Mouse (Mus musculus) limb, embryonic 11.5 days (tissue): Measurements from ENCODE around the gene Whrn. TPM values are rescaled to one million over a fixed set of nuclear protein-coding genes. Genes with fewer than 3 reads are reported as not detected.

Experiments used
- ATAC-seq: fragments of 200-750 bp; cut with Nextera tagmentation; 2 replicates; pipeline ENCODE4 v1.8.0; 2017; ENCODE audit warnings: low read depth; ENCODE audit not compliant: insufficient number of reproducible peaks, low FRiP score, low TSS enrichment
- DNase-seq: peaks from one replicate; pipeline ENCODE4 v3.0.0-alpha.2; 2015; ENCODE audit warnings: low spot score
- H3K27ac ChIP-seq: fragments of 300-500 bp; sonication (generic); replicated peaks from 2 replicates; pipeline ENCODE4 v1.5.1; 2014; ENCODE audit warnings: low read depth, mild to moderate bottlenecking, low read length
- H3K27me3 ChIP-seq: fragments of 300-500 bp; sonication (generic); 2 replicates; pipeline ENCODE4 v1.6.1; 2014; ENCODE audit warnings: mild to moderate bottlenecking, low read length, mixed read lengths; ENCODE audit not compliant: control insufficient read depth, insufficient read depth
- H3K36me3 ChIP-seq: fragments of 300-500 bp; sonication (generic); 2 replicates; pipeline ENCODE4 v1.6.1; 2014; ENCODE audit warnings: mild to moderate bottlenecking, low read length, moderate library complexity, mixed read lengths; ENCODE audit not compliant: control insufficient read depth, insufficient read depth
- H3K4me1 ChIP-seq: fragments of 300-500 bp; sonication (generic); 2 replicates; pipeline ENCODE4 v1.6.1; 2014; ENCODE audit warnings: low read length, mixed read lengths; ENCODE audit not compliant: control insufficient read depth, insufficient read depth
- H3K4me2 ChIP-seq: fragments of 300-500 bp; sonication (generic); 2 replicates; pipeline ENCODE4 v1.6.1; 2014; ENCODE audit warnings: low read depth, mild to moderate bottlenecking, moderate library complexity; ENCODE audit not compliant: severe bottlenecking
- H3K4me3 ChIP-seq: fragments of 300-500 bp; sonication (generic); 2 replicates; pipeline ENCODE4 v1.5.1; 2014; ENCODE audit warnings: low read depth, low read length
- H3K9ac ChIP-seq: fragments of 300-500 bp; sonication (generic); 2 replicates; pipeline ENCODE4 v1.6.1; 2014; ENCODE audit warnings: mild to moderate bottlenecking, low read length
- H3K9me3 ChIP-seq: fragments of 300-500 bp; sonication (generic); 2 replicates; pipeline ENCODE4 v1.6.1; 2016; ENCODE audit warnings: low read length; ENCODE audit not compliant: control insufficient read depth
- WGBS: fragments of 180-500 bp; shearing (Covaris S2); extraction: QIAGEN DNeasy Blood & Tissue Kit; methylation state at CpG from one replicate; pipeline ENCODE4 v1.1.7; 2014; 5-methylcytosine and 5-hydroxymethylcytosine counted together
- polyA plus RNA-seq: library from polyadenylated mRNA; unstranded; fragments of >200 nt; fragmentation: Nextera tagmentation; extraction: Ambion mirVana; gene quantifications from 2 replicates; pipeline ENCODE4 v1.2.1, GENCODE M21; 2014

Whrn gene
- polyA plus RNA-seq, 1 experiment from 2014 or later = 14.0 TPM

DNA sequence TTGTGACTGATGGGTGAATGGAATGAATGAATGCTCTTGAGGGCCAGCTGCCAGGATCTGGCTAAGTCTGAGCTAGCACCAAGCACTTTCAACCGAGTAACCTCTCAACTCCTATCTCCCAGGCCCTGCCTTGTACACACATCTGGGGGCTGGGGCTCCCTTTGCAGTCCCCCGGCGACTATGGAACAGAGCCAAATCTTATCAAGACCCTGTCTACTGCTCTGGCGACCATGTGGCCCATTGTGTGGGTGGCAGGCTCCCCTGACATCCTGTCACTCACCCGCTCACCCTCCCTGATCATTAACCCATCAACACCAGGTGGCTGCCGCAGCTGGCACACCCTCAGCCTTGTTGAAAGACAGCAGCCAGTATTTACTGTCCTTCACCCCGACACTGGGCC lies 90.7 kb downstream of the Whrn start:
- ATAC-seq = no peak
- 31% methylated on average over 7 of the region's 7 CpGs for WGBS
- no peak overlapping the region for H3K4me2 ChIP-seq
- H3K36me3 ChIP-seq = no peaks in the 10 kb centered on the region
- no peak overlapping the region for H3K4me3 ChIP-seq
- no peak overlapping the region for H3K9ac ChIP-seq
- H3K27ac ChIP-seq = no peak overlapping the region
- DNase-seq = peak; percentile 28
- H3K27me3 ChIP-seq = no peaks in the 10 kb centered on the region
- no peaks in the 10 kb centered on the region for H3K9me3 ChIP-seq
- H3K4me1 ChIP-seq = peaks cover 31% of the 10 kb centered on the region

DNA sequence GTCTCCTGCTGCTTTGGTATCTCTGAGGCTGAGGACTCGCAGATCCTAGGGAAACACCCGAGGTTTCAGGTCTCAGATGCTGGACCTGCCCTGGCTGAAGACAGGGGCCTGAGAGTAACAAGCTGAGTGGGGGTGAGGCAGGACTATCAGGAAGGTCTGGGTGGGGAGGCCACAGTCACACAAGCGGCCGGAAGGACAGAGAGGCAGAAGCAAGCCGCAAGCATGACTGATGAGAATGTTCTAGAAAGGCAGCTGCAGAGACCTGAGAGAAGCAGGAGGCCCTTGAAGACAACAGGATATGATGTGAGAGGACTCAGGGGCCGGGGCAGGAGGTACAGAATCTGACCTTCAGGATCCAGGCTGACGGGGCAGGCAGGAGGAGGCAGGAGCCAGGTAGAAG lies 91.6 kb downstream of the Whrn start:
- Histone ChIP-seq H3K9ac (peak overlapping the region; percentile 12; the same call in 1 of the 2 replicates), H3K4me1 (peaks cover 32% of the 10 kb centered on the region), H3K36me3 (no peaks in the 10 kb centered on the region), H3K27ac (no peak overlapping the region; the same call in 1 of the 2 replicates), H3K4me3 (no peak overlapping the region), H3K4me2 (no peak overlapping the region), H3K9me3 (no peaks in the 10 kb centered on the region), H3K27me3 (no peaks in the 10 kb centered on the region)
- DNase-seq (no peak), ATAC-seq (no peak)
- 75% methylated on average over 7 of the region's 7 CpGs for WGBS

DNA sequence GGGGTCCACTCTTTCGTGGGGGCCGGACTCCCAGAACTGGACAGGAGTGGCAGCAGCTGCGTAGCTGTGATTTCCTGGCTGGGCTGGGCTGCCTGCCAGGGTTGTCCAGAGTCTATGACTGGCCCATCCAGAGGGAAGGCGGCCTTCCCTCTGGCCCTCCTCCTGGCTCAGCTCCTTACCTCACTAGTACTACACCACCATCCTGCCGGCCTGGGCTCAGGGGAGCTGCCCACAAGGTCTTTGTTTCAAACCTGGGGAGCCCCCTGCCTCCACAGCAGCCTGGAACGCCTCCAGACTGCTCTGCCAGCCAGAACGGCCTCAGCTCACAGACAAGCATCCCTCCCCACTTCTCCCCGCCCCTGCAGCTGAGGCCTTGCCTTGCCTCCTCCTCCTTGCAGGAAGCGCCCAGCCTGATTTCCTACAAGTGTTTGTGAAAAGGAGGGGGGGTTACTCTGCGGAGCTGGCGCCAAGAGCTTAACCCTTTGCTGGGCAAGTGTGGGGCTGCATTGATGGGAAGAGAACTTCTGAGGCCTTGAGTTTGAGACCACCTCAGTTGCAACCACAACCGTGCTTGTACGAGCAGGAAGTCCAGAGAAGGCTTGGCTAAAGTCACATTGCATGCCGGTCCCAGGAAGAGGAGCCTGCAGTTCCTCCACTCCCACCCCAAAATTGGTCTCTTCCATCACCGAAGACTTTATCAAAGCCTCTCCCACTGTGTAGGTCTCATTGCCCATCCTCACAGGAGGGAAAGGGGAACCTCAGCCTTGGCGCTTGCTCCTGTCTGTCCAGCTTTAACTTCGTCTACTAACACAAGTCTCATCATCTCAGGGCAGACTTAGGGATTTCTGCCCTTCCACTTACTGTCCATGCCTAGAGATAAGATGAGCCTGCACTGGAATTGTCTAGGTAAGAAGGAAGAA lies 92.5 kb downstream of the Whrn start, which contains the start of gene Akna:
Gene Akna (minus strand): TSS at position 315 of the 920 bp plus-strand sequence.
- Histone ChIP-seq H3K4me3 (peak within 1 kb of the TSS; percentile 27), H3K9me3 (no peaks in the 10 kb centered on the region), H3K27me3 (no peaks in the 10 kb centered on the region), H3K4me1 (peaks cover 38% of the 10 kb centered on the region), H3K9ac (peak within 1 kb of the TSS; percentile 63), H3K4me2 (peak within 1 kb of the TSS; percentile 49), H3K36me3 (no peaks in the 10 kb centered on the region), H3K27ac (peak within 1 kb of the TSS; percentile 86)
- peak; percentile 87 for DNase-seq
- 11% methylated on average over 17 of the region's 17 CpGs for WGBS
- peak; percentile 84 for ATAC-seq

DNA sequence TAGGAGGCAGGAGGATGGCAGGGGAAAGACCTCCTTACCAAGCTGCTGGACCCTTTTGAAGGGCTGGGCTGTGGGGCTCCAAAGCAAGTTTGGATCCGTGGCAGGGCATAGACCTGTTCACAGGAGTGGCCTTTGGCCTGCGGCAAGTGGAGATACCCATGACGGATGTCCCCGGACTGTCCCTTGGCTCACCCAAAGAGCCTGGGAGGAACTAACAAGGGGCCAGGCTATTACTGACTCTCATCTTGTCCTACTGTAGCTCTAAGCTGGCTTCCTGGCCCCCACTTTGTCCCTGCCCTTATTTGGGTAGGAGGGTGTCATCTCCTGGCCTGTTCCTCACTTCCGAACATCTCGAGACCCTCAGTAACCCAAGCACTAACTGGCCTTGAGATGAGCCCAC lies 93.2 kb downstream of the Whrn start:
- H3K36me3 ChIP-seq = 0 out of 2 replicates have a peak, but pooled peaks cover under 1% of the 10 kb centered on the region
- DNase-seq (no peak), ATAC-seq (no peak)
- H3K27ac ChIP-seq = peak overlapping the region; percentile 86; the same call in 1 of the 2 replicates
- H3K9ac ChIP-seq = peak overlapping the region; percentile 63
- peaks cover 38% of the 10 kb centered on the region for H3K4me1 ChIP-seq
- WGBS = 40% methylated on average over 6 of the region's 6 CpGs
- H3K4me2 ChIP-seq = peak overlapping the region; percentile 49
- H3K27me3 ChIP-seq = no peaks in the 10 kb centered on the region
- H3K4me3 ChIP-seq = peak overlapping the region; percentile 27
- no peaks in the 10 kb centered on the region for H3K9me3 ChIP-seq

DNA sequence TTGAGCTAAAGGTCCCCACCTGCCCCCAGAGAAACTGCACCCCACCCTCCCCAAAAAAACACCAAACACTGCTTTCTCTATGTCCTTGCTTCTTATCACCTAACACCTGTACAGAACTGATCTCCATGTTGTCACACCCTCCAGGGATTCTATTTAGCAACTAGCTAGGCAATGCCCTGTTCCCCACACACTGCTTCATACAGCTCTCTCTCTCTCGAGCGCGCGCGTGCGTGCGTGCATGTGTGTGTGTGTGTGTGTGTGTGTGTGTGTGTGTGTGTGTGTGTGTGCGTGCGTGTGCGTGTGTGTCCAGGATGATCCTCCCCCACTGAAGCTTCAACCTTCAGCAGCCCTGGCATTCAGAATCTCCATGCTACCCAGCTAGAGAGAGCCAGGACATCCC lies 93.7 kb downstream of the Whrn start:
- no peaks in the 10 kb centered on the region for H3K27me3 ChIP-seq
- 0 out of 2 replicates have a peak, but pooled peaks cover 3% of the 10 kb centered on the region for H3K36me3 ChIP-seq
- no peaks in the 10 kb centered on the region for H3K9me3 ChIP-seq
- DNase-seq = no peak
- peak overlapping the region; percentile 49 for H3K4me2 ChIP-seq
- no peak overlapping the region for H3K4me3 ChIP-seq
- H3K9ac ChIP-seq = peak overlapping the region; percentile 63; the same call in 1 of the 2 replicates
- no peak for ATAC-seq
- H3K4me1 ChIP-seq = peaks cover 38% of the 10 kb centered on the region
- WGBS = 91% methylated on average over 10 of the region's 10 CpGs
- no peak overlapping the region; the same call in 1 of the 2 replicates for H3K27ac ChIP-seq

DNA sequence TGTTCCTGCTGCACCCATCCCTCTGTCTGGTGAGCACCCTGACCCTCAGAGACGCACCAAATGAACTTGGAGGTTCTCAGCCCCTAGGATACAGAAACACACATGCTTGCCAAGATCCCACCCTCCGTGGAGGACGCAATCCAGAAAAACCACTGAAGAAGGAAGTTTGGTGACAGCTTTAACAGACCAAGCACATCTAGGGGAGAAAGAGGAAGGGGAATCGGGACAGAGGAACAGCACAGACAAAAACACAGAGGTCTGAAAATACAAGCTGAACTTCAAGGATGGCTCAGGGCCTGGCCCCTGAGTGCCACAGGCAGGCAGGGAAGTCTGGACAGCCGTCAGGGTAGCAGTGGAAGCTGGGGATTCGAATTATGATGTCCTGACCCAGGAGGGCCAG lies 94.2 kb downstream of the Whrn start:
- Histone ChIP-seq H3K27ac (no peak overlapping the region), H3K4me3 (no peak overlapping the region), H3K36me3 (0 out of 2 replicates have a peak, but pooled peaks cover 3% of the 10 kb centered on the region), H3K9ac (no peak overlapping the region), H3K4me1 (peaks cover 38% of the 10 kb centered on the region), H3K4me2 (peak overlapping the region; percentile 12; the same call in 1 of the 2 replicates), H3K27me3 (no peaks in the 10 kb centered on the region), H3K9me3 (no peaks in the 10 kb centered on the region)
- DNase-seq = no peak
- ATAC-seq = no peak
- 85% methylated on average over 6 of the region's 6 CpGs for WGBS

DNA sequence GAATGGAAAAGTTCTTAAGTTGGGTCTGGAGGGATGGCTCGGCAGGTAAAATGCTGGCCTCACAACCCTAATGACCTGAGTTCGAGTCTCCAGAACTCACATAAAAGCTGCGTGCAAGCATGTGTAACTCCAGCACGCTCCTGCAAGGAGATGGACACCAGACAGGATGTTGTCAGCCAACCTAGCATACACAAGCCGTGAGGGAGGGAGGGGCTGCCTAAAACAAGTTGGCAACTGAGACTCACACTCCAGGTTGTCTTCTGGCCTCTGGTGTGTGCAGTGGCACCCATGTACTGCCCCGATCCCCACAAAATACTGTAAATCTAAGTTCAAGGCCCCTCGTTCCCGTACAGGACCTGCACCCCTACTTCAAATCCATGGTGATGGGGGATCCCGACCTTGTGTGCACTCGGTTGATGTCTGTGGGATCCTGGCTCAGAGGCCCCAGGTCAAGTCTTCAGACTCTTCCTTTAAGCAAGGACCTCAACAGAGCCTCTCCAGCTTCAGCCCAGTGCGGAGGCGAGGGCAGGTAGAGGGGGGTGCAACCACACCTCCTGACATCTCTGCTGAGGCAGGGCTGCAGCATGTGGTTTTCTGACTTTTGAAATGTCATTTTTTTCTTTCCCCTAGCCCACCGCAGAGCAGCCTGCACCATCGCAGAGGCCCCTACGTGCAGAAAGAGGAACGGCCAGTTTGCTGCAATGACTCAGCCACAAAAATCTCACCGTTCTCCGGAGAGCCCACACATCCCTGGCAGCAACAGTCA lies 95.1 kb downstream of the Whrn start:
- Histone ChIP-seq H3K4me3 (no peak overlapping the region), H3K36me3 (0 out of 2 replicates have a peak, but pooled peaks cover 3% of the 10 kb centered on the region), H3K9ac (no peak overlapping the region), H3K4me1 (peaks cover 38% of the 10 kb centered on the region), H3K27me3 (no peaks in the 10 kb centered on the region), H3K27ac (no peak overlapping the region), H3K4me2 (no peak overlapping the region), H3K9me3 (no peaks in the 10 kb centered on the region)
- DNase-seq = no peak
- no peak for ATAC-seq
- WGBS = 92% methylated on average over 18 of the region's 18 CpGs

DNA sequence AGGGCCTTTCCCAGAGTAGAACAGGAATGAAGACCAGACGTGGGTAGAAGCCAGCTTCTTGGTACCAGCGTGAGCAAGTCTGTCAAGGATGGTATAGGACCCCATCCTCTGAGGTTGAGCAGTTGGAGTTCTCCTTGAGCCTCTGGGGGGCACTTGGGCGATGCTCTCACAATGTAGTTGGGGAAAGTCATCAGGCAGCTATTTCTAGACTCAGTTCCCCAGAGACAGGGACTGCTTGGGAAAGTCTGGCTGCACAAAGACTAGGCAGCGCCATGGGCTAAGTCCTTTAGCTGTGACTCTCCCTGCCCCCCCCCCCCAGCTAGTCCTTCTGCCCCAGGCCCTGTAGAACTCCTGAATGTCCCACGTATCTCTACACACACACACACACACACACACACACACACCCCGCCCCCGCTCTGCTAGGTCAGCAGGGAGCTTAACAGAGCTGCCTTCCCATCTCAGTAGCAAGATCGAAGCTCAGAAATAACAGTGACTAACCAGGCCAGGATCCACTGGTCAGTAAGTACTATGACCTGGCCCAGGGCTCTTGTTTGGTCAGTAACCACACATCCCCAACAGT lies 96.0 kb downstream of the Whrn start:
- H3K4me3 ChIP-seq = no peak overlapping the region
- H3K4me1 ChIP-seq = peaks cover 37% of the 10 kb centered on the region
- ATAC-seq (no peak), DNase-seq (no peak)
- H3K27ac ChIP-seq = no peak overlapping the region
- no peak overlapping the region for H3K4me2 ChIP-seq
- peaks cover 6% of the 10 kb centered on the region; the same call in 1 of the 2 replicates for H3K36me3 ChIP-seq
- no peaks in the 10 kb centered on the region for H3K9me3 ChIP-seq
- H3K27me3 ChIP-seq = no peaks in the 10 kb centered on the region
- WGBS = 51% methylated on average over 8 of the region's 8 CpGs
- H3K9ac ChIP-seq = no peak overlapping the region
